Mouse (Mus musculus) MEL (cell line): ENCODE measurements at regions not wholly inside any gene's neighbourhood (a gene's known extent, or its start where the extent isn't known, plus 50 kb on each side); places are given as distances from the start of the nearest gene placed in this dataset.

Experiments
- DNase-seq: peaks from one replicate; pipeline ENCODE4 v3.0.0; 2011; ENCODE audit warnings: low read depth, low spot score
- H3K27ac ChIP-seq: 2 replicates; pipeline ENCODE4 v1.5.1; 2012; ENCODE audit warnings: low read depth, mild to moderate bottlenecking, control low read depth, low read length, moderate library complexity; ENCODE audit not compliant: control insufficient read depth
- H3K27me3 ChIP-seq, 2 experiments: fragments of 150-350 bp in 1 of 2; sonication (generic) in 1 of 2; 2 replicates each; pipeline ENCODE4 v1.6.1; 2012; ENCODE audit warnings: low read length in 2 of 2, mild to moderate bottlenecking in 2 of 2, improper control_type of control experiment in 1 of 2, moderate library complexity in 1 of 2; ENCODE audit not compliant: insufficient read depth in 2 of 2, control insufficient read depth in 1 of 2
- H3K36me3 ChIP-seq, 2 experiments: 2 replicates each; pipeline ENCODE4 v1.6.1; 2012 to 2014; ENCODE audit warnings: low read length in 2 of 2, improper control_type of control experiment in 1 of 2, inconsistent platforms in 1 of 2, mild to moderate bottlenecking in 1 of 2; ENCODE audit not compliant: insufficient read depth in 2 of 2, control insufficient read depth in 1 of 2
- H3K4me1 ChIP-seq, 2 experiments: fragments of 150-350 bp in 1 of 2; sonication (generic) in 1 of 2; 2 replicates each; pipeline ENCODE4 v1.6.1; 2012; ENCODE audit warnings: low read length in 2 of 2, improper control_type of control experiment in 1 of 2, mild to moderate bottlenecking in 1 of 2; ENCODE audit not compliant: insufficient read depth in 2 of 2, control insufficient read depth in 1 of 2
- H3K4me3 ChIP-seq, 2 experiments: fragments of 150-350 bp in 1 of 2; sonication (generic) in 1 of 2; 2 replicates each; pipeline ENCODE4 v1.5.1; 2012; ENCODE audit warnings: low read depth in 2 of 2, low read length in 2 of 2, mild to moderate bottlenecking in 2 of 2, moderate library complexity in 2 of 2, control low read depth in 1 of 2, improper control_type of control experiment in 1 of 2; ENCODE audit not compliant: control insufficient read depth in 1 of 2, insufficient read depth in 1 of 2
- H3K79me2 ChIP-seq: 2 replicates; pipeline ENCODE4 v1.6.1; 2012; ENCODE audit warnings: mild to moderate bottlenecking, low read length, moderate library complexity; ENCODE audit not compliant: control insufficient read depth, poor library complexity, insufficient read depth
- H3K9ac ChIP-seq: 2 replicates; pipeline ENCODE4 v1.6.1; 2012; ENCODE audit warnings: low read depth, mild to moderate bottlenecking, control low read depth, low read length, moderate library complexity; ENCODE audit not compliant: control insufficient read depth, poor library complexity, severe bottlenecking
- H3K9me3 ChIP-seq: fragments of 150-350 bp; sonication (generic); replicated peaks from 2 replicates; pipeline ENCODE4 v1.6.1; 2012; ENCODE audit warnings: mild to moderate bottlenecking, low read length, improper control_type of control experiment, moderate library complexity; ENCODE audit not compliant: insufficient read depth
- BHLHE40 ChIP-seq: IDR thresholded peaks from 2 replicates; pipeline ENCODE4 v1.6.1; 2012; ENCODE audit warnings: low read depth, mild to moderate bottlenecking, inconsistent platforms, low read length, improper control_type of control experiment, borderline replicate concordance
- CHD1 ChIP-seq: IDR thresholded peaks from 2 replicates; pipeline ENCODE4 v1.6.1; 2012; ENCODE audit warnings: low read depth, mild to moderate bottlenecking, inconsistent platforms, low read length, improper control_type of control experiment
- CTCF ChIP-seq, 3 experiments: IDR thresholded peaks in 2 of 3; conservative IDR thresholded peaks in 1 of 3; 2 replicates each; pipeline ENCODE4 v1.5.1; 2011 to 2012; ENCODE audit warnings: low read length in 3 of 3, low read depth in 2 of 3, mild to moderate bottlenecking in 2 of 3, improper control_type of control experiment in 1 of 3, inconsistent platforms in 1 of 3, mixed read lengths in 1 of 3, moderate library complexity in 1 of 3; ENCODE audit not compliant: control insufficient read depth in 1 of 3, insufficient read depth in 1 of 3, poor library complexity in 1 of 3, severe bottlenecking in 1 of 3
- EP300 ChIP-seq, 2 experiments: IDR thresholded peaks; 2 replicates each; pipeline ENCODE4 v1.6.1; 2011; ENCODE audit warnings: improper control_type of control experiment in 2 of 2, low read length in 2 of 2, low read depth in 1 of 2, mild to moderate bottlenecking in 1 of 2
- GABPA ChIP-seq: IDR thresholded peaks from 2 replicates; pipeline ENCODE4 v1.6.1; 2012; ENCODE audit warnings: low read depth, mild to moderate bottlenecking, inconsistent platforms, low read length, improper control_type of control experiment, moderate library complexity
- MEF2A ChIP-seq: IDR thresholded peaks from 2 replicates; pipeline ENCODE4 v1.6.1; 2014; ENCODE audit warnings: low read depth, mild to moderate bottlenecking, inconsistent platforms, low read length, improper control_type of control experiment; ENCODE audit not compliant: poor library complexity, insufficient replicate concordance, severe bottlenecking; ENCODE audit errors: extremely low read depth
- NRF1 ChIP-seq: IDR thresholded peaks from 2 replicates; pipeline ENCODE4 v1.6.1; 2014; ENCODE audit warnings: low read depth, mild to moderate bottlenecking, inconsistent platforms, low read length, improper control_type of control experiment, moderate library complexity; ENCODE audit not compliant: poor library complexity, insufficient read depth, severe bottlenecking
- POLR2A ChIP-seq, 2 experiments: IDR thresholded peaks; 2 replicates each; pipeline ENCODE4 v1.6.1; 2011 to 2012; ENCODE audit warnings: low read length in 2 of 2, mild to moderate bottlenecking in 2 of 2, control low read depth in 1 of 2, improper control_type of control experiment in 1 of 2, low read depth in 1 of 2, moderate library complexity in 1 of 2; ENCODE audit not compliant: control insufficient read depth in 1 of 2, insufficient read depth in 1 of 2, poor library complexity in 1 of 2
- POLR2AphosphoS5 ChIP-seq: IDR thresholded peaks from 2 replicates; pipeline ENCODE4 v1.6.1; 2012; ENCODE audit warnings: low read depth, borderline replicate concordance, mild to moderate bottlenecking, inconsistent platforms, low read length, moderate library complexity, mixed read lengths
- SMC3 ChIP-seq: IDR thresholded peaks from 2 replicates; pipeline ENCODE4 v1.6.1; 2011; ENCODE audit warnings: low read depth, low read length, improper control_type of control experiment
- USF2 ChIP-seq, 2 experiments: IDR thresholded peaks; 2 replicates each; pipeline ENCODE4 v1.6.1; 2011 to 2012; ENCODE audit warnings: improper control_type of control experiment in 2 of 2, low read length in 2 of 2, borderline replicate concordance in 1 of 2, inconsistent platforms in 1 of 2, low read depth in 1 of 2, mild to moderate bottlenecking in 1 of 2; ENCODE audit not compliant: insufficient read depth in 1 of 2
- ZC3H11A ChIP-seq: IDR thresholded peaks from 2 replicates; pipeline ENCODE4 v1.6.1; 2012; ENCODE audit warnings: low read depth, mild to moderate bottlenecking, inconsistent platforms, low read length, improper control_type of control experiment
- ZKSCAN1 ChIP-seq: IDR thresholded peaks from 2 replicates; pipeline ENCODE4 v1.6.1; 2012; ENCODE audit warnings: low read depth, mild to moderate bottlenecking, inconsistent platforms, low read length, improper control_type of control experiment, moderate library complexity
- ZMIZ1 ChIP-seq: IDR thresholded peaks from 2 replicates; pipeline ENCODE4 v1.6.1; 2012; ENCODE audit warnings: low read depth, mild to moderate bottlenecking, inconsistent platforms, low read length, improper control_type of control experiment, moderate library complexity

GRCm38 (mm10) chr17:15259427-15260101 lies 117.1 kb downstream of the Dll1 start:
- Histone ChIP-seq H3K4me3 (no peak overlapping the region), H3K27ac (no peak overlapping the region), H3K36me3 (no peaks in the 10 kb centered on the region), H3K4me1 (no peaks in the 10 kb centered on the region), H3K79me2 (no peaks in the 10 kb centered on the region), H3K27me3 (peaks cover 5 to 6% of the 10 kb centered on the region in 2 experiments; a peak in 2 of 4 replicates), H3K9ac (no peak overlapping the region)
- no peak for TF ChIP-seq ZKSCAN1
- TF ChIP-seq POLR2A (IDR thresholded peaks at IDR 0.05; ENCODE audit: control insufficient read depth in 1 of 2, insufficient read depth in 1 of 2, low read depth in 1 of 2, low read length in 2 of 2, poor library complexity in 1 of 2), result no peak
- no peak for TF ChIP-seq ZMIZ1
- no peak for TF ChIP-seq POLR2AphosphoS5
- TF ChIP-seq, all 39 proteins: peak for 0
- no peak for DNase-seq
- no peaks in the 10 kb centered on the region for H3K9me3 ChIP-seq

GRCm38 (mm10) chr17:15255874-15256273 lies 120.8 kb downstream of the Dll1 start:
- no peak for DNase-seq
- H3K27ac ChIP-seq, result no peak overlapping the region

GRCm38 (mm10) chr17:15253785-15254184 lies 122.9 kb downstream of the Dll1 start:
- Histone ChIP-seq H3K9me3 (no peaks in the 10 kb centered on the region), H3K4me1 (no peaks in the 10 kb centered on the region), H3K27me3 (peaks cover 0 to 2% of the 10 kb centered on the region in 2 experiments; a peak in 1 of 4 replicates), H3K36me3 (no peaks in the 10 kb centered on the region), H3K9ac (no peak overlapping the region), H3K4me3 (no peak overlapping the region), H3K27ac (no peak overlapping the region), H3K79me2 (no peaks in the 10 kb centered on the region)
- no peak for DNase-seq
- TF ChIP-seq EP300 (IDR thresholded peaks at IDR 0.05; ENCODE audit: low read depth in 1 of 2, low read length in 2 of 2) (no peak), BHLHE40 (no peak), USF2 (IDR thresholded peaks at IDR 0.05; ENCODE audit: borderline replicate concordance in 1 of 2, insufficient read depth in 1 of 2, low read depth in 1 of 2, low read length in 2 of 2) (no peak), GABPA (no peak), SMC3 (no peak), MEF2A (no peak), ZC3H11A (no peak), NRF1 (no peak), CHD1 (no peak), ZKSCAN1 (no peak)

More at GRCm38 (mm10) chr17:15255874-15256273, 120.8 kb downstream of the Dll1 start:
- H3K9ac ChIP-seq, result no peak overlapping the region
- no peaks in the 10 kb centered on the region for H3K4me1 ChIP-seq
- no peaks in the 10 kb centered on the region for H3K36me3 ChIP-seq
- H3K9me3 ChIP-seq, result no peaks in the 10 kb centered on the region
- H3K4me3 ChIP-seq, result no peak overlapping the region
- peaks cover 0 to 5% of the 10 kb centered on the region in 2 experiments; a peak in 1 of 4 replicates for H3K27me3 ChIP-seq
- no peak for TF ChIP-seq CTCF (IDR thresholded peaks at IDR 0.05 in 2 of 3, conservative IDR thresholded peaks at IDR 0.05 in 1 of 3; ENCODE audit: control insufficient read depth in 1 of 3, insufficient read depth in 1 of 3, low read depth in 2 of 3, low read length in 3 of 3, poor library complexity in 1 of 3, severe bottlenecking in 1 of 3)
- TF ChIP-seq ZC3H11A, result no peak
- H3K79me2 ChIP-seq, result no peaks in the 10 kb centered on the region
